11 mouse cellular contexts compared by ENCODE assay signal in genomic region chr2:157818576-157819320, GRCm38 (mm10).
A peak's percentile ranks its signal among the peaks of the same experiment; 100 is the strongest.
DNase-seq lines count a peak whose midpoint lies in the region; ATAC-seq lines count a peak whose summit lies in the region.
"Had no signal": no experiment of that assay in that cellular context is flagged by ENCODE, and none has a peak within 500 bp of the region (broad histone marks: within the 10 kb centered on the region; RNA-seq: fewer than 3 reads in every experiment).

No protein-coding gene starts in this region.

- H3K9me3 ChIP-seq in embryonic facial prominence, embryonic 13.5 days = no peaks in the 10 kb centered on the region
- no peaks in the 10 kb centered on the region for H3K9me3 ChIP-seq in embryonic facial prominence, embryonic 10.5 days
- no peaks in the 10 kb centered on the region for H3K9me3 ChIP-seq in midbrain, embryonic 13.5 days
- no peaks in the 10 kb centered on the region for H3K9me3 ChIP-seq in midbrain, embryonic 11.5 days (ENCODE audit: control insufficient read depth, low read length)
- H3K9me3 ChIP-seq in limb, embryonic 15.5 days = no peaks in the 10 kb centered on the region
- H3K9me3 ChIP-seq in intestine, embryonic 16.5 days (ENCODE audit: control insufficient read depth, low read length) = no peaks in the 10 kb centered on the region
- H3K9me3 ChIP-seq: liver, embryonic 13.5 days; neural tube, embryonic 12.5 days had no signal

- no peak overlapping the region for H3K4me2 ChIP-seq in embryonic facial prominence, embryonic 13.5 days
- H3K4me2 ChIP-seq in midbrain, embryonic 13.5 days (replicated peaks) = no peak overlapping the region
- no peak overlapping the region for H3K4me2 ChIP-seq in midbrain, embryonic 11.5 days
- H3K4me2 ChIP-seq in limb, embryonic 15.5 days = no peak overlapping the region
- no peak overlapping the region for H3K4me2 ChIP-seq in intestine, embryonic 16.5 days (ENCODE audit: low read depth, low read length)
- H3K4me2 ChIP-seq: liver, embryonic 13.5 days; neural tube, embryonic 12.5 days had no signal

- H3K36me3 ChIP-seq in embryonic facial prominence, embryonic 13.5 days = peaks cover 31% of the 10 kb centered on the region
- H3K36me3 ChIP-seq in embryonic facial prominence, embryonic 10.5 days (replicated peaks) = peaks cover 48% of the 10 kb centered on the region
- peaks cover 11% of the 10 kb centered on the region for H3K36me3 ChIP-seq in midbrain, embryonic 13.5 days
- H3K36me3 ChIP-seq in midbrain, embryonic 11.5 days (ENCODE audit: control insufficient read depth, insufficient read depth, low read length) = no peaks in the 10 kb centered on the region
- 0 out of 2 replicates have a peak, but pooled peaks cover 8% of the 10 kb centered on the region for H3K36me3 ChIP-seq in limb, embryonic 15.5 days
- H3K36me3 ChIP-seq in intestine, embryonic 16.5 days (ENCODE audit: control insufficient read depth, insufficient read depth, low read length) = no peaks in the 10 kb centered on the region

- DNase-seq in embryonic facial prominence, embryonic 10.5 days (ENCODE audit: low spot score) = no peak
- DNase-seq in midbrain, embryonic 11.5 days (ENCODE audit: low spot score, missing footprints) = no peak
- DNase-seq in thymus, postnatal 4 days = peak; percentile 59
- DNase-seq in cerebellum, adult 9-10 months = no peak
- DNase-seq: liver, embryonic 13.5 days had no signal

- no peak overlapping the region for H3K4me3 ChIP-seq in embryonic facial prominence, embryonic 13.5 days
- no peak overlapping the region for H3K4me3 ChIP-seq in embryonic facial prominence, embryonic 10.5 days
- no peak overlapping the region for H3K4me3 ChIP-seq in midbrain, embryonic 13.5 days (replicated peaks)
- no peak overlapping the region for H3K4me3 ChIP-seq in midbrain, embryonic 11.5 days (ENCODE audit: low read depth, low read length)
- no peak overlapping the region for H3K4me3 ChIP-seq in limb, embryonic 15.5 days
- H3K4me3 ChIP-seq in intestine, embryonic 16.5 days (ENCODE audit: low read length) = no peak overlapping the region
- H3K4me3 ChIP-seq: liver, embryonic 13.5 days; neural tube, embryonic 12.5 days had no signal

- no peaks in the 10 kb centered on the region for H3K27me3 ChIP-seq in embryonic facial prominence, embryonic 13.5 days
- H3K27me3 ChIP-seq in embryonic facial prominence, embryonic 10.5 days (replicated peaks; ENCODE audit: low read depth, poor library complexity, severe bottlenecking) = no peaks in the 10 kb centered on the region
- H3K27me3 ChIP-seq in midbrain, embryonic 13.5 days = no peaks in the 10 kb centered on the region
- no peaks in the 10 kb centered on the region for H3K27me3 ChIP-seq in midbrain, embryonic 11.5 days (ENCODE audit: control insufficient read depth, insufficient read depth, low read length)
- no peaks in the 10 kb centered on the region for H3K27me3 ChIP-seq in limb, embryonic 15.5 days
- no peaks in the 10 kb centered on the region for H3K27me3 ChIP-seq in intestine, embryonic 16.5 days (replicated peaks; ENCODE audit: control insufficient read depth, insufficient read depth, low read length)
- H3K27me3 ChIP-seq: liver, embryonic 13.5 days; neural tube, embryonic 12.5 days had no signal

- ATAC-seq in embryonic facial prominence, embryonic 13.5 days (ENCODE audit: insufficient number of reproducible peaks, insufficient read depth, low FRiP score, low TSS enrichment, low read depth) = 0 out of 2 replicates have a peak, but pooled peaks have one; percentile 48
- ATAC-seq in midbrain, embryonic 13.5 days = no peak
- no peak for ATAC-seq in midbrain, embryonic 11.5 days (ENCODE audit: low FRiP score)
- ATAC-seq in limb, embryonic 15.5 days (ENCODE audit: insufficient number of reproducible peaks, low FRiP score, low TSS enrichment, low read depth) = 0 out of 2 replicates have a peak, but pooled peaks have one; percentile 63
- no peak for ATAC-seq in intestine, embryonic 16.5 days
- ATAC-seq: activated CD4-positive, CD25-positive, alpha-beta regulatory T cell, adult 4 months had no signal

- WGBS in embryonic facial prominence, embryonic 13.5 days = 77% methylated on average over 15 of the region's 15 CpGs
- 89% methylated on average over 15 of the region's 15 CpGs for WGBS in embryonic facial prominence, embryonic 10.5 days
- WGBS in midbrain, embryonic 13.5 days = 83% methylated on average over 15 of the region's 15 CpGs
- 84% methylated on average over 15 of the region's 15 CpGs for WGBS in midbrain, embryonic 11.5 days
- WGBS in limb, embryonic 15.5 days = 64% methylated on average over 15 of the region's 15 CpGs
- WGBS in intestine, embryonic 16.5 days = 79% methylated on average over 15 of the region's 15 CpGs

- H3K9ac ChIP-seq in embryonic facial prominence, embryonic 13.5 days = no peak overlapping the region
- no peak overlapping the region for H3K9ac ChIP-seq in midbrain, embryonic 13.5 days (replicated peaks)
- H3K9ac ChIP-seq in midbrain, embryonic 11.5 days (ENCODE audit: low read length) = no peak overlapping the region
- H3K9ac ChIP-seq in limb, embryonic 15.5 days = no peak overlapping the region
- no peak overlapping the region for H3K9ac ChIP-seq in intestine, embryonic 16.5 days (ENCODE audit: low read depth, low read length)
- H3K9ac ChIP-seq: liver, embryonic 13.5 days; neural tube, embryonic 12.5 days had no signal

- 0 out of 2 replicates have a peak, but pooled peaks cover 5% of the 10 kb centered on the region for H3K4me1 ChIP-seq in embryonic facial prominence, embryonic 13.5 days
- H3K4me1 ChIP-seq in embryonic facial prominence, embryonic 10.5 days = peaks cover 3% of the 10 kb centered on the region; the same call in 1 of the 2 replicates
- peaks cover 38% of the 10 kb centered on the region for H3K4me1 ChIP-seq in midbrain, embryonic 13.5 days (replicated peaks)
- H3K4me1 ChIP-seq in midbrain, embryonic 11.5 days (ENCODE audit: control insufficient read depth, insufficient read depth, low read length) = no peaks in the 10 kb centered on the region; the same call in 1 of the 2 replicates
- peaks cover 16% of the 10 kb centered on the region for H3K4me1 ChIP-seq in limb, embryonic 15.5 days
- no peaks in the 10 kb centered on the region for H3K4me1 ChIP-seq in intestine, embryonic 16.5 days (ENCODE audit: control insufficient read depth, insufficient read depth, low read length)
- H3K4me1 ChIP-seq: neural tube, embryonic 12.5 days had no signal

- H3K27ac ChIP-seq in embryonic facial prominence, embryonic 13.5 days = 0 out of 2 replicates have a peak overlapping the region, but pooled peaks have one; percentile 45
- no peak overlapping the region for H3K27ac ChIP-seq in embryonic facial prominence, embryonic 10.5 days (replicated peaks)
- peak overlapping the region; percentile 25 for H3K27ac ChIP-seq in midbrain, embryonic 13.5 days
- H3K27ac ChIP-seq in midbrain, embryonic 11.5 days (ENCODE audit: low read depth, low read length) = no peak overlapping the region
- peak overlapping the region; percentile 47 for H3K27ac ChIP-seq in limb, embryonic 15.5 days
- H3K27ac ChIP-seq in intestine, embryonic 16.5 days (ENCODE audit: low read length) = no peak overlapping the region
- H3K27ac ChIP-seq: liver, embryonic 13.5 days; neural tube, embryonic 12.5 days had no signal

Comparison
In these comparisons a context has a peak if more than half of its experiments do, and no peak if none do; other contexts are left out.
1. H3K27ac ChIP-seq: peak in embryonic facial prominence, embryonic 13.5 days (single experiment), midbrain, embryonic 13.5 days (single experiment) and limb, embryonic 15.5 days (single experiment); none in embryonic facial prominence, embryonic 10.5 days (single experiment), midbrain, embryonic 11.5 days (single experiment) and intestine, embryonic 16.5 days (single experiment).
2. ATAC-seq: peak in embryonic facial prominence, embryonic 13.5 days (single experiment) and limb, embryonic 15.5 days (single experiment); none in midbrain, embryonic 13.5 days (single experiment), midbrain, embryonic 11.5 days (single experiment) and intestine, embryonic 16.5 days (single experiment).